ENCODE assay signal across 13 mouse cellular contexts in genomic region chr2:104111170-104111797, GRCm38 (mm10). TPM values are rescaled to one million over a fixed set of nuclear protein-coding genes. Genes with fewer than 3 reads are reported as not detected.
"Had no signal": no experiment of that assay in that cellular context is flagged by ENCODE, and none has a peak within 500 bp of the region (broad histone marks: within the 10 kb centered on the region; RNA-seq: fewer than 3 reads in every experiment).

No protein-coding gene starts in this region.

RNA-seq across cellular contexts. Expression of gene A930018P22Rik, which starts 11.3 kb away (rescaled TPM):
- polyA plus RNA-seq: neural tube, embryonic 14.5 days; neural tube, embryonic 15.5 days; small intestine, adult 2 months; spleen, adult 2 months; stomach, embryonic 14.5 days; thymus, adult 2 months; thymus, postnatal 0 days had no signal

RNA-seq across cellular contexts. Expression of gene Gm10799, which starts 42.9 kb away (rescaled TPM):
- polyA plus RNA-seq: neural tube, embryonic 13.5 days; neural tube, embryonic 14.5 days; neural tube, embryonic 15.5 days; small intestine, adult 2 months; spleen, adult 2 months; stomach, embryonic 14.5 days; stomach, embryonic 15.5 days; stomach, embryonic 16.5 days; stomach, postnatal 0 days; testis, adult 2 months; thymus, adult 2 months; thymus, postnatal 0 days; urinary bladder, adult 2 months had no signal

RNA-seq across cellular contexts. Expression of gene Gm10912, which starts 45.7 kb away (rescaled TPM):
- polyA plus RNA-seq: neural tube, embryonic 13.5 days; neural tube, embryonic 14.5 days; neural tube, embryonic 15.5 days; stomach, embryonic 14.5 days; stomach, embryonic 16.5 days; stomach, postnatal 0 days had no signal
